Mouse (Mus musculus): ENCODE measurements at regions not wholly inside any gene's neighbourhood (a gene's known extent, or its start where the extent isn't known, plus 50 kb on each side); places are given as distances from the start of the nearest gene placed in this dataset.
A peak's percentile ranks its signal among the peaks of the same experiment; 100 is the strongest.

- H3K27ac ChIP-seq (ENCODE audit: low read depth, low read length): no peak overlapping the region
- H3K4me2 ChIP-seq (replicated peaks; ENCODE audit: low read depth): no peak overlapping the region
- no peaks in the 10 kb centered on the region for H3K4me1 ChIP-seq (replicated peaks; ENCODE audit: control insufficient read depth, insufficient read depth, low read length)
- no peak overlapping the region for H3K9ac ChIP-seq (ENCODE audit: low read depth, low read length)
- H3K27me3 ChIP-seq (replicated peaks; ENCODE audit: control insufficient read depth, insufficient read depth, low read length): no peaks in the 10 kb centered on the region
- 94% methylated on average over 7 of the region's 7 CpGs for WGBS
- no peaks in the 10 kb centered on the region for H3K9me3 ChIP-seq (ENCODE audit: control insufficient read depth)
- H3K4me3 ChIP-seq (ENCODE audit: low read depth, low read length): no peak overlapping the region
- no peaks in the 10 kb centered on the region for H3K36me3 ChIP-seq (ENCODE audit: control insufficient read depth, insufficient read depth)
- TF ChIP-seq CTCF (IDR thresholded peaks at IDR 0.05; ENCODE audit: low read depth): no peak
- no peak for ATAC-seq
These were observed 205.9 kb upstream of the Dynlrb2 start for GRCm38 (mm10) chr8:116298891-116299290.

- Histone ChIP-seq H3K4me3 (ENCODE audit: low read depth, low read length) (no peak overlapping the region), H3K9ac (ENCODE audit: low read depth, low read length) (no peak overlapping the region), H3K27ac (ENCODE audit: low read depth, low read length) (no peak overlapping the region), H3K36me3 (ENCODE audit: control insufficient read depth, insufficient read depth) (no peaks in the 10 kb centered on the region), H3K9me3 (ENCODE audit: control insufficient read depth) (no peaks in the 10 kb centered on the region), H3K4me2 (replicated peaks; ENCODE audit: low read depth) (no peak overlapping the region), H3K4me1 (replicated peaks; ENCODE audit: control insufficient read depth, insufficient read depth, low read length) (no peaks in the 10 kb centered on the region), H3K27me3 (replicated peaks; ENCODE audit: control insufficient read depth, insufficient read depth, low read length) (no peaks in the 10 kb centered on the region)
- no peak for ATAC-seq
- no peak for TF ChIP-seq CTCF (IDR thresholded peaks at IDR 0.05; ENCODE audit: low read depth)
- 79% methylated on average over 6 of the region's 6 CpGs for WGBS
These were observed 214.0 kb upstream of the Dynlrb2 start for GRCm38 (mm10) chr8:116290671-116291245.

GRCm38 (mm10) chr8:116289237-116289636, 215.5 kb upstream of the Dynlrb2 start:
- no peak for ATAC-seq
- WGBS: 85% methylated on average over 2 of the region's 2 CpGs

GRCm38 (mm10) chr8:116283990-116284389, 220.8 kb upstream of the Dynlrb2 start:
- no peak overlapping the region for H3K9ac ChIP-seq (ENCODE audit: low read depth, low read length)
- ATAC-seq: no peak
- H3K4me2 ChIP-seq (replicated peaks; ENCODE audit: low read depth): no peak overlapping the region
- no peak overlapping the region for H3K4me3 ChIP-seq (ENCODE audit: low read depth, low read length)
- no peaks in the 10 kb centered on the region for H3K9me3 ChIP-seq (ENCODE audit: control insufficient read depth)
- WGBS: 54% methylated on average over 1 of the region's 3 CpGs
- no peaks in the 10 kb centered on the region for H3K27me3 ChIP-seq (replicated peaks; ENCODE audit: control insufficient read depth, insufficient read depth, low read length)
- H3K27ac ChIP-seq (ENCODE audit: low read depth, low read length): no peak overlapping the region
- no peaks in the 10 kb centered on the region for H3K4me1 ChIP-seq (replicated peaks; ENCODE audit: control insufficient read depth, insufficient read depth, low read length)
- no peak for TF ChIP-seq CTCF (IDR thresholded peaks at IDR 0.05; ENCODE audit: low read depth)
- H3K36me3 ChIP-seq (ENCODE audit: control insufficient read depth, insufficient read depth): no peaks in the 10 kb centered on the region

More at GRCm38 (mm10) chr8:116289237-116289636, 215.5 kb upstream of the Dynlrb2 start:
- H3K9ac ChIP-seq (ENCODE audit: low read depth, low read length): no peak overlapping the region
- H3K4me3 ChIP-seq (ENCODE audit: low read depth, low read length): no peak overlapping the region
- H3K36me3 ChIP-seq (ENCODE audit: control insufficient read depth, insufficient read depth): no peaks in the 10 kb centered on the region
- no peak for TF ChIP-seq CTCF (IDR thresholded peaks at IDR 0.05; ENCODE audit: low read depth)
- H3K4me2 ChIP-seq (replicated peaks; ENCODE audit: low read depth): no peak overlapping the region
- no peaks in the 10 kb centered on the region for H3K27me3 ChIP-seq (replicated peaks; ENCODE audit: control insufficient read depth, insufficient read depth, low read length)
- no peaks in the 10 kb centered on the region for H3K9me3 ChIP-seq (ENCODE audit: control insufficient read depth)
- H3K4me1 ChIP-seq (replicated peaks; ENCODE audit: control insufficient read depth, insufficient read depth, low read length): no peaks in the 10 kb centered on the region
- H3K27ac ChIP-seq (ENCODE audit: low read depth, low read length): no peak overlapping the region

- no peak overlapping the region for H3K9ac ChIP-seq (ENCODE audit: low read depth, low read length)
- H3K4me1 ChIP-seq (replicated peaks; ENCODE audit: control insufficient read depth, insufficient read depth, low read length): no peaks in the 10 kb centered on the region
- no peak; the same call in 1 of the 2 replicates for ATAC-seq
- no peaks in the 10 kb centered on the region for H3K36me3 ChIP-seq (ENCODE audit: control insufficient read depth, insufficient read depth)
- WGBS: 60% methylated on average over 5 of the region's 5 CpGs
- H3K27ac ChIP-seq (ENCODE audit: low read depth, low read length): no peak overlapping the region
- H3K9me3 ChIP-seq (ENCODE audit: control insufficient read depth): no peaks in the 10 kb centered on the region
- no peak overlapping the region for H3K4me3 ChIP-seq (ENCODE audit: low read depth, low read length)
- H3K27me3 ChIP-seq (replicated peaks; ENCODE audit: control insufficient read depth, insufficient read depth, low read length): no peaks in the 10 kb centered on the region
- H3K4me2 ChIP-seq (replicated peaks; ENCODE audit: low read depth): no peak overlapping the region
- TF ChIP-seq CTCF (IDR thresholded peaks at IDR 0.05; ENCODE audit: low read depth): no peak
These were observed 222.4 kb upstream of the Dynlrb2 start for GRCm38 (mm10) chr8:116282341-116282740.

GRCm38 (mm10) chr8:116275014-116275413, 229.8 kb upstream of the Dynlrb2 start:
- no peak overlapping the region for H3K4me2 ChIP-seq (replicated peaks; ENCODE audit: low read depth)
- no peak overlapping the region for H3K4me3 ChIP-seq (ENCODE audit: low read depth, low read length)
- 22% methylated on average over 4 of the region's 4 CpGs for WGBS
- H3K4me1 ChIP-seq (replicated peaks; ENCODE audit: control insufficient read depth, insufficient read depth, low read length): no peaks in the 10 kb centered on the region
- H3K27me3 ChIP-seq (replicated peaks; ENCODE audit: control insufficient read depth, insufficient read depth, low read length): no peaks in the 10 kb centered on the region
- no peaks in the 10 kb centered on the region for H3K36me3 ChIP-seq (ENCODE audit: control insufficient read depth, insufficient read depth)
- TF ChIP-seq CTCF (IDR thresholded peaks at IDR 0.05; ENCODE audit: low read depth): no peak
- no peak overlapping the region for H3K27ac ChIP-seq (ENCODE audit: low read depth, low read length)
- no peak overlapping the region for H3K9ac ChIP-seq (ENCODE audit: low read depth, low read length)
- H3K9me3 ChIP-seq (ENCODE audit: control insufficient read depth): no peaks in the 10 kb centered on the region
- ATAC-seq: peak; percentile 90

- Histone ChIP-seq H3K4me2 (replicated peaks; ENCODE audit: low read depth) (no peak overlapping the region), H3K27me3 (replicated peaks; ENCODE audit: control insufficient read depth, insufficient read depth, low read length) (no peaks in the 10 kb centered on the region), H3K36me3 (ENCODE audit: control insufficient read depth, insufficient read depth) (no peaks in the 10 kb centered on the region), H3K4me3 (ENCODE audit: low read depth, low read length) (no peak overlapping the region), H3K27ac (ENCODE audit: low read depth, low read length) (no peak overlapping the region), H3K9ac (ENCODE audit: low read depth, low read length) (no peak overlapping the region), H3K9me3 (ENCODE audit: control insufficient read depth) (no peaks in the 10 kb centered on the region), H3K4me1 (replicated peaks; ENCODE audit: control insufficient read depth, insufficient read depth, low read length) (peaks cover 7% of the 10 kb centered on the region; the same call in 1 of the 2 replicates)
- ATAC-seq: no peak
- 88% methylated on average over 6 of the region's 6 CpGs for WGBS
- no peak for TF ChIP-seq CTCF (IDR thresholded peaks at IDR 0.05; ENCODE audit: low read depth)
These were observed 233.5 kb upstream of the Dynlrb2 start for GRCm38 (mm10) chr8:116271238-116271637.

Data from intestine, postnatal 0 days (tissue).